Mouse (Mus musculus): ENCODE data around the gene Tmeff2. TPM values are rescaled to one million over a fixed set of nuclear protein-coding genes. Genes with fewer than 3 reads are reported as not detected.
A peak's percentile ranks its signal among the peaks of the same experiment; 100 is the strongest.

Tmeff2 gene
- polyA plus RNA-seq, 1 experiment from 2014 or later, result 2.8 TPM

DNA sequence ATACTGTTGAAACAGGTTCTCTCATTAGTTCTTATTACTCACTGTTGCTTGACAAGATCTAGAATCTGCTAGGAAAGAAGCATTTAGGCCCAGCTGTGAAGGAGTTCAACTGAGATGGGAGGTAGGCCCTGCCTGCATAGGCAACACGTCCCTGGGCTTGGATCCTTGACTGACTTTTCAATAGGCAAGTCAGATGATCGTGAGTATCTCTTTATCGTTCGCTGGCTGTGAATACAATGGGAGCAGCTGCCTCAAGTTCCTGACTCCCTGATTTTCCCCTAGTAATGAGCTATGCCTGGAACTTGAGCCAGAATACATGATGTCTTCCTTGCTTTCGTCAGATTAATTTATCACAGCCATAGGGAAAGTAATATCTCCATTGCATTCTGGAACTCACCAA is 214.3 kb downstream of the Tmeff2 start:
- Histone ChIP-seq H3K27me3 (ENCODE audit: insufficient read depth, low read length) (no peaks in the 10 kb centered on the region), H3K4me2 (ENCODE audit: low read length) (no peak overlapping the region), H3K9ac (ENCODE audit: low read depth, low read length) (no peak overlapping the region), H3K36me3 (ENCODE audit: insufficient read depth, low read length) (no peaks in the 10 kb centered on the region), H3K9me3 (replicated peaks; ENCODE audit: low read length) (no peaks in the 10 kb centered on the region), H3K4me3 (replicated peaks; ENCODE audit: low read depth, low read length) (no peak overlapping the region), H3K4me1 (replicated peaks; ENCODE audit: insufficient read depth, low read length) (no peaks in the 10 kb centered on the region), H3K27ac (no peak overlapping the region)
- 81% methylated on average over 5 of the region's 5 CpGs for WGBS
- DNase-seq (ENCODE audit: low spot score) (no peak), ATAC-seq (replicated peaks; ENCODE audit: low FRiP score, low read depth) (no peak)
- no peak for TF ChIP-seq CTCF (IDR thresholded peaks at IDR 0.05; ENCODE audit: low read depth)

- Histone ChIP-seq H3K9ac (ENCODE audit: low read depth, low read length) (no peak overlapping the region), H3K36me3 (ENCODE audit: insufficient read depth, low read length) (no peaks in the 10 kb centered on the region), H3K9me3 (replicated peaks; ENCODE audit: low read length) (no peaks in the 10 kb centered on the region), H3K4me3 (replicated peaks; ENCODE audit: low read depth, low read length) (no peak overlapping the region), H3K27me3 (ENCODE audit: insufficient read depth, low read length) (no peaks in the 10 kb centered on the region), H3K4me2 (ENCODE audit: low read length) (no peak overlapping the region), H3K4me1 (replicated peaks; ENCODE audit: insufficient read depth, low read length) (no peaks in the 10 kb centered on the region), H3K27ac (no peak overlapping the region)
- TF ChIP-seq CTCF (IDR thresholded peaks at IDR 0.05; ENCODE audit: low read depth), result no peak
- WGBS, result 90% methylated on average over 5 of the region's 5 CpGs
- no peak for DNase-seq (ENCODE audit: low spot score)
- no peak for ATAC-seq (replicated peaks; ENCODE audit: low FRiP score, low read depth)
Measured at GRCm38 (mm10) chr1:51115761-51116160, 215.3 kb downstream of the Tmeff2 start.

- H3K27me3 ChIP-seq (ENCODE audit: insufficient read depth, low read length), result no peaks in the 10 kb centered on the region
- ATAC-seq (replicated peaks; ENCODE audit: low FRiP score, low read depth) (no peak), DNase-seq (ENCODE audit: low spot score) (no peak)
- no peak overlapping the region for H3K4me2 ChIP-seq (ENCODE audit: low read length)
- no peak overlapping the region for H3K27ac ChIP-seq
- H3K4me3 ChIP-seq (replicated peaks; ENCODE audit: low read depth, low read length), result no peak overlapping the region
- H3K4me1 ChIP-seq (replicated peaks; ENCODE audit: insufficient read depth, low read length), result no peaks in the 10 kb centered on the region
- no peaks in the 10 kb centered on the region for H3K9me3 ChIP-seq (replicated peaks; ENCODE audit: low read length)
- no peak overlapping the region for H3K9ac ChIP-seq (ENCODE audit: low read depth, low read length)
- H3K36me3 ChIP-seq (ENCODE audit: insufficient read depth, low read length), result no peaks in the 10 kb centered on the region
- 95% methylated on average over 2 of the region's 2 CpGs for WGBS
- no peak for TF ChIP-seq CTCF (IDR thresholded peaks at IDR 0.05; ENCODE audit: low read depth)
Measured at GRCm38 (mm10) chr1:51117830-51118229, 217.4 kb downstream of the Tmeff2 start.

DNA sequence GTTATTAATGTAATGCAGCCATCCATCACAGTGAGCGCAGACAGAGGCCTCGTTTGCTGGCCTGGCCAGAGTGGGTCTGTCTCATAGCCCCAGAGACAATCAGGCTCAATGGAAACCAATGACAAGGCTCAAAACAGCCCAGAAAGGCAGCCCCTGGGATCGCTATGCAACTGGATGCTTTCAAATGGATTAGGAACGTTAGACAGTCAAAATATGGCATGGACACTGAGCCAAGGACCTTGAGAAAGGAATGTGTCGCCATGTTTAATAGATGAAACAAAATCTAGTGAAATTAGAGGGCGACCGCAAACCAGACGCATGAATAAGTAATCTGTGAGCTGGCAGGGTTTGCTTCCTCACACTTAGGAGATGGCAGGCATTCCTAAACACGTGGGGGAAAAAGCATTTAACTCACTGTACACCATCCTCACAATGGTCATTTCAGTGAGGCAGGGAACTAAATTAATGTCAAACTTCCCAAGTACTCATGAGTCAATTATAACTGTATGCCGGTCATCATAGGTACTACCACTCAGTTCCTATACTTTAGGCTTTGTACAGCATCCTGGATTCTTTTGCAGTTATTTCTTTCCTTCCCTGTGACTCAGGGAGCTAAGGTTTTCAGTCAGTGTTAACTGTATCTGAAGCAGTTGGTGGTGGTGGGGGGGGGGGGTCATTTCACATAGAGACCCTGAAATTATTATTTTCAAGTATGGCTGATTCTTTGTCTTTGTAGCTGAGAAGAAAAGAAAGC is 225.4 kb downstream of the Tmeff2 start:
- Histone ChIP-seq H3K9ac (ENCODE audit: low read depth, low read length) (no peak overlapping the region), H3K4me2 (ENCODE audit: low read length) (no peak overlapping the region), H3K36me3 (ENCODE audit: insufficient read depth, low read length) (no peaks in the 10 kb centered on the region), H3K27ac (no peak overlapping the region), H3K9me3 (replicated peaks; ENCODE audit: low read length) (no peaks in the 10 kb centered on the region), H3K4me3 (replicated peaks; ENCODE audit: low read depth, low read length) (no peak overlapping the region), H3K4me1 (replicated peaks; ENCODE audit: insufficient read depth, low read length) (no peaks in the 10 kb centered on the region), H3K27me3 (ENCODE audit: insufficient read depth, low read length) (no peaks in the 10 kb centered on the region)
- DNase-seq (ENCODE audit: low spot score) (no peak), ATAC-seq (replicated peaks; ENCODE audit: low FRiP score, low read depth) (no peak)
- 76% methylated on average over 10 of the region's 10 CpGs for WGBS
- TF ChIP-seq CTCF (IDR thresholded peaks at IDR 0.05; ENCODE audit: low read depth), result no peak

DNA sequence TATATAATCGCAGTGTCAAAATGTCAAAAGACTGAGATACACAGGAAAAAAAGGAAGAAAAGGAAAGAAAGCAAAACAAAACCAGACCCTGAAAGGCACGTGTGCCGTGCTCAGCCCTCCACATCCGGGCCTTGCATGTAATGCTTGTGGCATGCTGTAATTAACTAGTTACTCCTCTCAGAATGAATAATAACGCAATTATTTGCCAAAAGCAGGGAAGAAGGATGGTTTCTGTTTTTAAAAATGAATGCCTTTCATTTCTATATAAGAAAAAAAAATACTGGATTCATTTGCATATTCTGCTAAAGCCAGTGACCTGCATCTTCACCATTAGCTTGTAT is 225.9 kb downstream of the Tmeff2 start:
- H3K4me2 ChIP-seq (ENCODE audit: low read length), result no peak overlapping the region
- no peaks in the 10 kb centered on the region for H3K9me3 ChIP-seq (replicated peaks; ENCODE audit: low read length)
- no peak overlapping the region for H3K27ac ChIP-seq
- DNase-seq (ENCODE audit: low spot score) (no peak), ATAC-seq (replicated peaks; ENCODE audit: low FRiP score, low read depth) (no peak)
- no peaks in the 10 kb centered on the region for H3K4me1 ChIP-seq (replicated peaks; ENCODE audit: insufficient read depth, low read length)
- no peaks in the 10 kb centered on the region for H3K27me3 ChIP-seq (ENCODE audit: insufficient read depth, low read length)
- no peak overlapping the region for H3K9ac ChIP-seq (ENCODE audit: low read depth, low read length)
- H3K4me3 ChIP-seq (replicated peaks; ENCODE audit: low read depth, low read length), result no peak overlapping the region
- H3K36me3 ChIP-seq (ENCODE audit: insufficient read depth, low read length), result no peaks in the 10 kb centered on the region
- WGBS, result 60% methylated on average over 5 of the region's 5 CpGs
- no peak for TF ChIP-seq CTCF (IDR thresholded peaks at IDR 0.05; ENCODE audit: low read depth)

DNA sequence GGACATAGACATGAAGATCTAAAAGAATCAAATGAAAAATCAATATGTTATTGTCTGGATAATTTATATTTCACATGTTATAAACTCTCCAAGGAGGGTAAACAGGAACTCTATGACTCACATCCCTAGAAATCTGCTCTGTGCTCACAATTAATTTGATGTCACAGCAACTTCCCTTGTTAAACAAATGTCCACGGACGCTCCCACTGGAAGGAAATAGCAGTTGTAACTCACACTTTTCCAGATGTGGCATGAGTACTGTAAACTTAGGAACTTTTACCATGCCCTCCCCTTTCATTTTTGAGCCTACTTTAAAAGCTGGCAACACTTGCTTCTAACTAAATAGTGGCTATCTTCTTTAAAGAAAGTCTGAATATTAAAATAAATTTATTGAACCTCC is 236.3 kb downstream of the Tmeff2 start:
- DNase-seq (ENCODE audit: low spot score) (peak; percentile 75), ATAC-seq (replicated peaks; ENCODE audit: low FRiP score, low read depth) (no peak)
- Histone ChIP-seq H3K27ac (no peak overlapping the region), H3K4me1 (replicated peaks; ENCODE audit: insufficient read depth, low read length) (no peaks in the 10 kb centered on the region), H3K4me2 (ENCODE audit: low read length) (no peak overlapping the region), H3K9me3 (replicated peaks; ENCODE audit: low read length) (no peaks in the 10 kb centered on the region), H3K9ac (ENCODE audit: low read depth, low read length) (no peak overlapping the region), H3K4me3 (replicated peaks; ENCODE audit: low read depth, low read length) (no peak overlapping the region), H3K36me3 (ENCODE audit: insufficient read depth, low read length) (no peaks in the 10 kb centered on the region), H3K27me3 (ENCODE audit: insufficient read depth, low read length) (no peaks in the 10 kb centered on the region)
- no peak for TF ChIP-seq CTCF (IDR thresholded peaks at IDR 0.05; ENCODE audit: low read depth)
- WGBS, result 18% methylated on average over 2 of the region's 2 CpGs

DNA sequence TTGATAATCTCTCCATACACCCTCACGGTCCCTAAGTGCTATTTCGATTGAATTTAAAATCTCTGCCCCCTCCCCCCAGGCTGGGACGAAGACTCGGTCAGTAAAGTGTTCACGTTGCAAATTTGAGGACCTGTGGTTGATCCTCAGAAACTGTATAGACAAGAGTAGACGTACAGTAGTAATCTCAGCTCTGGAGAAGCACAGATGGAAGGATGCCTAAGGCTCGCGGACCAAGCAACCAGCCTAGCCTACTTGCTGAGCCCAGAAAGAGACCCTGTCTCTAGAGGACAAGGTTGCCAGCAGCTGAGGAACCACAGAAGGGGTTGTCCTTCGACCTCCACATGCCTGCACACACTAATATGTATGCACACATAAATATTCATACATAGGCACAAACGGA is 239.2 kb downstream of the Tmeff2 start:
- TF ChIP-seq CTCF (IDR thresholded peaks at IDR 0.05; ENCODE audit: low read depth), result no peak
- 88% methylated on average over 10 of the region's 10 CpGs for WGBS
- DNase-seq (ENCODE audit: low spot score), result no peak
- Histone ChIP-seq H3K9me3 (replicated peaks; ENCODE audit: low read length) (no peaks in the 10 kb centered on the region), H3K27ac (no peak overlapping the region), H3K27me3 (ENCODE audit: insufficient read depth, low read length) (no peaks in the 10 kb centered on the region), H3K4me3 (replicated peaks; ENCODE audit: low read depth, low read length) (no peak overlapping the region), H3K9ac (ENCODE audit: low read depth, low read length) (no peak overlapping the region), H3K36me3 (ENCODE audit: insufficient read depth, low read length) (no peaks in the 10 kb centered on the region), H3K4me2 (ENCODE audit: low read length) (no peak overlapping the region), H3K4me1 (replicated peaks; ENCODE audit: insufficient read depth, low read length) (no peaks in the 10 kb centered on the region)
- ATAC-seq (replicated peaks; ENCODE audit: low FRiP score, low read depth), result no peak

Data from kidney, postnatal 0 days (tissue).